Mouse (Mus musculus) megakaryocyte, adult 5-6 weeks (primary cell): Measurements from ENCODE around the gene Rnf217. TPM values are rescaled to one million over a fixed set of nuclear protein-coding genes. Genes with fewer than 3 reads are reported as not detected.

ENCODE experiments used
- ATAC-seq: 2 replicates; pipeline ENCODE4 v1.8.0; 2016; ENCODE audit warnings: mild to moderate bottlenecking, inconsistent platforms; ENCODE audit not compliant: poor library complexity, severe bottlenecking
- total RNA-seq, 2 experiments: library from RNA; stranded (forward) in 1 of 2; stranded (reverse) in 1 of 2; fragments of 153-499, 151-499 nt in 1 of 2; fragments of 221-1000, 200-1000 nt in 1 of 2; gene quantifications; 2 replicates each; pipeline versions ENCODE4 v1.2.3 to v1.2.4; 2015 to 2017

The Rnf217 gene
- total RNA-seq (2015) = 4.1 and 4.2 TPM in 2 replicates
- total RNA-seq (2017) = 2.4 and 2.6 TPM in 2 replicates

DNA sequence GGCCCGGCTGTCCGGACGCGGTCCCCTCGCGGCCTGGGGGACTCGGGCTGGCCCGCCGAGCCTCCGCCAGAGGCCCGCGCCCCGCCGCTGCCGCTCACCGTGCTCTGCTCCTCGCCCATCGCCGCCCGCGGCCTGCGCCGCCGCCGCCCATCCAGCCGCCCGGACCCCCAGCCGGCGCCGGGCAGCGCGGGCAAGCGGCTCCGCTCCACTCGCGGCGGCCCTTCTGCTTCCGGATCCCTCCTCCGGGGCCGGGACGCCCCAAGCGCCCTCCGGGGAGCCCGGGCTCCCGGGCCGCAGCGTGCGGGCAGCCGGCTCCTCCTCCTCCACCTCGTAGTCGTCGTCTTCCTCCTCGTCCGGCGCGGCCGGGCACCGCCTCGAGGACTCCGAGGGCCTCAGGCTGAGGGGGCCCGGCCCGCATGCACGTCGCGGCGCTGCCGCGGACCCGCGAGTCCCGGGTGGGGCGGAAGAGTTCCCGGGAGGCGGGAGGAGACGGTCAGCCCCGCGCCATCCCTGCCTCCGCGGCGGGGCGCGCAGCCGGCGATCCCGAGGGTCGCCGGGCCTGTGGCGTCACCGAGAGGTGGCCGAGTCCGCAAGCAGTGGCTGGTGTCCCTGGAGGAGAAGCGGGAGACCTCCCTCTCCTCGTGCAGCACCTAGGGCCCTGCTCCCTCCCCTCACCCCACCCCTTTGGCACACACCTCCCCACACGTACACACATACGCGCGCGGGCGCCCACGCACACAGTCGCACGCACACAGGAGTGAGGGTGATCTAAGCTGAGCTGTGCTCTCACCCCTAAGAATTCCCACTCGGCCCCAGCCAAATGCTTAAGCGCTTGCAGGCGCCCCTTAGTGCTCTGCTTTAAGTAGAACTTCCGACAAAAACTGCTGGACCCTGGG, at the start of gene Rnf217:
TSS of gene Rnf217 (minus strand) at position 119 of the 896 bp plus-strand sequence.
- peak; percentile 77 for ATAC-seq

DNA sequence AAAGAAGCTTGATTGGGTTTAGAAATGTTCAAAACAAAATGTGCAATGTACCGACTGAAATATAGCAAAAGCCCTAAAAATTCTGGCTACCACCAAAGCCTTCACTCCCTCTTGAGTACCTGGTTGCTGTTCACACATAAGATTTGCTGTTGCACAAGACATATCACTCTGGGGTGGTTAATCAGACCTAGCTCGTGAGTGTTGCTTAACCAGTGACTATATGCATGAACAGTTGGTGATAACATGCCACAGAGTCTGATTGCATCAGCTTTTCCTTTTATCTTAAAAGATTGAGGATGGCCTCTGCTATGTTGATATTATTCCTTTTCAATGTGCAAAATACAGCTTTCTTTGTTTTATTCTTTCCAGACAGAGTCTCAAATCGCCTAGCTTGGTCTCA, 38.3 kb upstream of the Rnf217 start:
- ATAC-seq = peak; percentile 43; the same call in 1 of the 2 replicates

GRCm38 (mm10) chr10:31646083-31646482, 37.1 kb upstream of the Rnf217 start:
- no peak for ATAC-seq

- peak; percentile 67 for ATAC-seq
These were observed 26.1 kb upstream of the Rnf217 start for GRCm38 (mm10) chr10:31635098-31635497.

DNA sequence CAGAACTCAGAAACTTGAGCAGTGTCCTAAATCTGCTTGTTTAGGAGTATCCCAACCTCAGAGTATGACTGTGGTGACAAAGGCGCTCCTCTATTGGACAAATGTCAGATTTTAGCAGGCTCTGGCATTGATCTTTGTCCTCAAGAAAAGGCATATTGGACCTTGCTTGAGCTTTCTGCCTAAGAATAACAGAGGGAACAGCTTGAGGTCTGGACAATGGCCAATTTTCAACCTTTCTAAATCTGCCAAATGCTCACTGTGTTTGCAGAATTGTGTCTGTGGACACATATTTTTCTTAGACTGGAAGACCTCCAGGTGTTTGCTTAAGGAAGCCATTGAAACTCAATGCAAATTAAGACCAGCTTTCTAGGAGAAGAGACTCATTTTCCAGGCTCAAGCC, 23.0 kb upstream of the Rnf217 start:
- ATAC-seq = no peak

DNA sequence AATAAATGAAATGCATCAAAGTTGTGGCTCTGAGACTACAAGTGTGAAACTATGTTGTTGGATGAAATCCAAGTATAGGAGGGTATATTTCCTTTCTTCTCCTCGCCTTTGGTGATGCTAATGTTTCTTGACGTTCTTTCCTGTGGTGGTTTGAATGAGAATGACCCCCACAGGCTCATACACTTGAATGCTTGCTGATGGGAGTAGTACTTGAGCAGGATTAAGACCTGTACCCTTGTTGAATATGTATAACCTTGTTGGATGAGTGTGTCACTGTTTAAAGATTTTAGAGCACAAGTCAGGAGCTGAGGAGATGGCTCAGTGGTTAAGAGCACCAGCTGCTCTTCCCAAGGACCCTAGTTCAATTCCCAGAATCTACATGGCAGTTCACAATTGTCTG, 6.4 kb upstream of the Rnf217 start:
- no peak for ATAC-seq

- ATAC-seq = no peak
These were observed 5.1 kb upstream of the Rnf217 start for GRCm38 (mm10) chr10:31614111-31614510.

DNA sequence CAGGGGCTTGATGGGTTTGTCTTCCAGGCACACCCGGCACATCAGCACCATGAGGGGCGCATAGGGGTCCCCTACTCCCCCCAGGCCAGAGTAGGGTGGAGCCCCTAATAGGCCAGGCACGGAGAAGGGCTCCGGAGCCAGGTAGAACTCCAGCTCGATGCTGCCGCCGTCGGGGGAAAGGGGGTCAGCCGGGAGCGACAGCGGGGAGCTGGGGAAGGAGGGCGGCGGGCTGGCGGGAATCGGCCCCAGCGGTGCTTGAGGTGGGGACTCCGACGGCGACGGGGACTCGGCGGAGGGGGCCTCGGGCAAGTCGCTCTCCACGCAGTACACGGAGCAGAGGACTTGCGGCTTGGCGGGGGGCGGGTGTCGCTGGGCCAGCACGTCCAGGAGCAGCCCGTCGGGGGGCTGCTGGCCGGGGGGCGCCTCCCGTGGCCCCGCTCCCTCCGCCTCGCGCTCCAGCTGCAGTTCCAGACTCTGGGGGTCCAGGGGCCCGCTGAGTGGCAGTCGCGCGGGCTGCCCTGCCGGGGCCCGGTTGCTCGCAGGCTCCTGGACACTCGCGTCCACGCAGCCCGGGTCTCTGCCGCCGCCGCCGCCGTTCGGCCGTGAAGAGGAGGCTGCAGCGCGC, 431 bp downstream of the Rnf217 start:
- ATAC-seq = peak; percentile 25

DNA sequence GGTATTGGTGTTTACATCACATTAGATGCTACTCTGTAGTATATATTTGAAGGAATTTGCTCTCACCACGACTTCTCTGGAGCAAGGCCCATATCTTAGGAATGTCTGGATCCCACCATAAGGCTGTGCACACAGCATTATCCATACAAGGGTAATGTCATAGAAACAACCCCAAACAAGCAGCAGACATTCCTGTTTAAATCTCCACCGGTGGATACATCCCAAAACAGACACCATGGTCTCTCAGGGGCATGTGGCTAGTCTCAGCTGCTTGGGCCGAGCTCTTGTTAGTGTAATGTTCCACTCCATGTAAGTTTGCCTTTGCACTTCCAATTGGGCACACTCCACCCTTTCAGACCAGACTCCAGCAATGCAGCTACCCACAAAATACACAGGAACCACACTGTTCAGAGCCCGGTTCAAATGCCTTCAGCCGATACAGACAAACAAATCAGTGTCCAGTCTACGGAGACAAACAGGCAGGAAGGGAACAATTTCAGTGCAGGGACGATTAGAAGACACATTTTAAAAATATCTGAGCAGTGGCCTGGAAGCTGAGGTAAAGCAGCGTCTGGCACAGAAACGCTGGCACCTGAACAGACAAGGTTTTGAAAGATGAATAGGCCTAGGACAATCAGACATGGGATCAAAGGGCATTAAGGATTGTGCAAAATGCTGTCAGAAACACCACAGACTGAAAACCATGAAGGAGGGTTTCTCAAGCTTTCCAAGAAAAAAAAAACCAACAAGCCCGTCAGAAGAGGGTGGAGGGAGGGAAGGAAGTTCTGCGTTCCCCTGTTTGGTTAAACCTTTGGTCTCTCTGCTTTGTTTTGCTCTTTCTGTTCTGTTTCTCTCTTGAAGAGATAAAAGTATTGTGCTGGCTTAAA, 1.8 kb downstream of the Rnf217 start:
- 0 out of 2 replicates have a peak, but pooled peaks have one; percentile 8 for ATAC-seq

GRCm38 (mm10) chr10:31603855-31604254, 5.1 kb downstream of the Rnf217 start:
- no peak for ATAC-seq

- ATAC-seq = peak; percentile 85
These were observed 8.9 kb downstream of the Rnf217 start for GRCm38 (mm10) chr10:31600116-31600515.

GRCm38 (mm10) chr10:31597886-31598285, 11.1 kb downstream of the Rnf217 start:
- no peak for ATAC-seq

DNA sequence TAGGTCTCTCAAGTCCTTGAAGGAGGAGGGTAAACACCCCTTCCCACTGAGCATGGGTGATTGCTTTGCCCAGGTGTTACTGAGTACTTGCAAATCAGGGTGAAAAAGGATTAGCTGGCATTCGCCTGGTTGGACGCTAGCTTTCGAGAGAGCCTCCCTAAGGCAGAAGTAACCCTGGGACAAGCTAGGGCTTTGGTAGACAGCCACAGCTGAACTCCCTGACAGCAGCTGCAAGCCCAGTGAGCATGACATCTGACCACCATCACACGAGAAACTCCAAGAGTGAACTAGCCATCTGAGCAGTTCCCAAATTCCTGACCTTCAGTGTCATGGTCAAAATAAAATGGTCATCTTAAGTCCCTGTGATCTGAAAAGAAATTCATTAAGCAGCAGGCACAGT, 12.2 kb downstream of the Rnf217 start:
- no peak for ATAC-seq

- no peak for ATAC-seq
These were observed 13.7 kb downstream of the Rnf217 start for GRCm38 (mm10) chr10:31595326-31595725.

- peak; percentile 81 for ATAC-seq
These were observed 16.1 kb downstream of the Rnf217 start for GRCm38 (mm10) chr10:31592741-31593524.

DNA sequence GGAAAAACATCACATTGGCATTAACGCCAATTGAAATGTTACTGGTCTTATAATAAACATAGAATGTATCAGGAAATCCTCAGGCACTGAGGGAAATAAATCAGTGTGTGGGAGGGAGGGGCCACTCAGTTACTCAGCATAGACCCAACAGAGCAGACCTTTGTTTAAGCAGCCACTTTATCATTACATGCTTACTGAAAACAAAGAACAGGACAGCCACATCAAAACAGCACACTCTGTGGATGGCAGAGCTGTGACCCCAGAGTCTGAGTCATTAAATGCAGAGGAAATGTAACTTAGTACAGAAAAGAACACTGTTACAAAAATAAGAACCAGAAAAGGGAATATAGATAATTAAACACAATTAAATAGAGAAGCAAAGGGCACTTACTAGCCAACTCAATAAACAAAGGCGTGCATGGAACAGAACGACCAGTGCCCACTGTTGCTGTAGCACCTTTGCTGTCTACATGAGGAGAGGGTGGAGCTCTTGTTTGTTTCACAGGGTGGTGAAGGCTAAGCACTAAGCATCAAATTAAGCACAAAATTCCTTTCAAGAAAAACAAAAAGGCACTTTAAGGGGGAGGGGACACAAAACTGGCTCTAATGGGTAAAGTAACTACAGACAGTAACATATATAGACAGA, 16.8 kb downstream of the Rnf217 start:
- ATAC-seq = no peak

GRCm38 (mm10) chr10:31580722-31581121, 28.3 kb downstream of the Rnf217 start:
- ATAC-seq = no peak

- ATAC-seq = no peak
These were observed 28.9 kb downstream of the Rnf217 start for GRCm38 (mm10) chr10:31580073-31580472.

GRCm38 (mm10) chr10:31573267-31573666, 35.7 kb downstream of the Rnf217 start:
- no peak for ATAC-seq

DNA sequence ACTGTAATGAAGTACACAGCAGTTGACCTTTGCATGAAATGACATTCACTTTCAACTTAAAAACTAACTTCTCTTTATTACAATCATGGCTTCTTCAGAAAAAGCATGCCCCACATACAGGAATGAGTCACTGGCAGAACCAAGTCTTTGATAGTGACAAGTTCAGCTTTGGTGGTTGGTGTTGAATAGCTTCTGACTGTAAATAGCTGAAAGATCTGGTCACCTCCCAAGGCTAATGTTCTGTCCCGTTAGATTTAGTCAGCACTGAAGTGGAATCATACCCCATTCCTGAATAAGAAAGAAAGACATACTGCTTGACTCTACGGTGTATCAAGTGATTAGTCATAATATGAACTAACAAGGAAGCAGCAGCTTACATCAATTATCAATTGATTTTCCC, 51.7 kb downstream of the Rnf217 start:
- ATAC-seq = no peak; the same call in 1 of the 2 replicates
